8 mouse cellular contexts compared by ENCODE assay signal in genomic region chr10:81482533-81482889, GRCm38 (mm10). TPM values are rescaled to one million over a fixed set of nuclear protein-coding genes. Genes with fewer than 3 reads are reported as not detected.
DNase-seq lines count a peak whose midpoint lies in the region; ATAC-seq lines count a peak whose summit lies in the region.

TSS of gene Celf5 (minus strand) at chr10:81482709.

- peaks cover 47% of the 10 kb centered on the region for H3K27me3 ChIP-seq in embryonic facial prominence, embryonic 13.5 days

- H3K27ac ChIP-seq in embryonic facial prominence, embryonic 13.5 days: no peak within 1 kb of the TSS

- 0% methylated on average over 36 of the region's 36 CpGs for WGBS in embryonic facial prominence, embryonic 13.5 days

- H3K4me3 ChIP-seq in embryonic facial prominence, embryonic 13.5 days: peak within 1 kb of the TSS; percentile 51

- ATAC-seq in embryonic facial prominence, embryonic 13.5 days (ENCODE audit: insufficient number of reproducible peaks, insufficient read depth, low FRiP score, low TSS enrichment, low read depth): 0 out of 2 replicates have a peak, but pooled peaks have one; percentile 34

- H3K9ac ChIP-seq in embryonic facial prominence, embryonic 13.5 days: peak within 1 kb of the TSS; percentile 72

- DNase-seq in heart, adult 11 months: peak; percentile 93
- no peak for DNase-seq in heart, adult 8-10 months (ENCODE audit: low spot score)
- DNase-seq in adrenal gland, adult 18-20 months (ENCODE audit: low spot score in 2 of 2): peak; percentile 67 to 73
- DNase-seq in heart, postnatal 4 days: peak; percentile 58
- DNase-seq in left cerebral cortex, adult 8-10 months (ENCODE audit: low spot score in 2 of 2): peak in 1 of 2 experiments; percentile 63
- DNase-seq in lung, postnatal 36 days: peak; percentile 41
- peak; percentile 63 for DNase-seq in right cerebral cortex, postnatal 14 days

- H3K36me3 ChIP-seq in embryonic facial prominence, embryonic 13.5 days: peaks cover 17% of the 10 kb centered on the region

- no peaks in the 10 kb centered on the region for H3K9me3 ChIP-seq in embryonic facial prominence, embryonic 13.5 days

- 0 out of 2 replicates have a peak, but pooled peaks cover 6% of the 10 kb centered on the region for H3K4me1 ChIP-seq in embryonic facial prominence, embryonic 13.5 days

- peak within 1 kb of the TSS; percentile 80 for H3K4me2 ChIP-seq in embryonic facial prominence, embryonic 13.5 days

RNA-seq across cellular contexts. Expression of gene Celf5, which starts in this region (rescaled TPM):
- total RNA-seq in heart, adult 8-10 months (2022): under 1 TPM in 2 of 4 experiments, not detected in 2; 0.12 to 0.29 TPM
- total RNA-seq in adrenal gland, adult 18-20 months (2021): under 1 TPM; 0.42 to 0.50 TPM
- polyA plus RNA-seq in embryonic facial prominence, embryonic 13.5 days (2015; fragmentation: Nextera tagmentation; extraction: Ambion mirVana): 2.1 and 2.5 TPM in 2 replicates
- total RNA-seq in heart, postnatal 4 days (2021): under 1 TPM; 0.09 to 0.33 TPM
- total RNA-seq in left cerebral cortex, adult 8-10 months (2022): 100 to 1,000 TPM; 229 to 265 (median 242) TPM

Comparison
In these comparisons a context has a peak if more than half of its experiments do, and no peak if none do; other contexts are left out.
1. RNA of gene Celf5 (total RNA-seq): 229 to 265 TPM in left cerebral cortex, adult 8-10 months; 0.42 to 0.50 TPM in adrenal gland, adult 18-20 months, 0.09 to 0.33 TPM in heart, postnatal 4 days and 0.12 to 0.29 TPM in heart, adult 8-10 months; every median in the first group is over 100 times any median in the second.
2. Peak in DNase-seq in adrenal gland, adult 18-20 months; RNA of the gene not detected or under 1 TPM.
3. Peak in DNase-seq in heart, postnatal 4 days; RNA of the gene not detected or under 1 TPM.